Mouse (Mus musculus): Measurements from ENCODE around the gene Olfr323. TPM values are rescaled to one million over a fixed set of nuclear protein-coding genes. Genes with fewer than 3 reads are reported as not detected.
A peak's percentile ranks its signal among the peaks of the same experiment; 100 is the strongest.

Gene Olfr323
- not detected in 2 replicates for polyA plus RNA-seq (2012; rRNA removed)

DNA sequence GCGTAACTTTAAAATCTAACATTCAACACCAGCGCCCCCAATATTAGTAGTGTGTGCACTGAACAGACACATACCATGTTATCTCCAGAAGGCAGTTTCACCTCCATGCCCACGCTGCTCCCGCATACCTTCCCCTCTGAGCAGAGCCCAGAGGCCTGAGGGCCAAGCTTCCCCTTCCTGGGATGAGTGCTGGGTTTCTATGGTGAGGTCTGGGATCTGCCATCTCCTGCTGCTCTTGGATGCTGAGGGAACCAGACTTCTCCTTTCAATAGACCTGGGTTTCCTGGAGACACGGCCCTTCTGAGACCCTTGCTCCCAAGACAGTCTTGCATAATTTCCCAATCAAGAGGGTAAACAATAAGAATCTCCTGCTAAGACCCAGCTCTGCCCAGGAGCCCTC is at the start of gene Olfr323:
Olfr323 (minus strand) TSS at position 101 of the 400 bp plus-strand sequence.
- H3K4me1 ChIP-seq (ENCODE audit: control insufficient read depth, insufficient read depth, low read length) = no peaks in the 10 kb centered on the region
- H3K27ac ChIP-seq (ENCODE audit: insufficient read depth, low read length) = no peak within 1 kb of the TSS
- TF ChIP-seq CTCF (IDR thresholded peaks at IDR 0.05; ENCODE audit: extremely low read depth, insufficient read depth, low read length) (no peak), POLR2A (IDR thresholded peaks at IDR 0.05; ENCODE audit: extremely low read depth, insufficient read depth, low read length) (no peak)
- H3K4me3 ChIP-seq (ENCODE audit: insufficient read depth, low read length) = no peak within 1 kb of the TSS

DNA sequence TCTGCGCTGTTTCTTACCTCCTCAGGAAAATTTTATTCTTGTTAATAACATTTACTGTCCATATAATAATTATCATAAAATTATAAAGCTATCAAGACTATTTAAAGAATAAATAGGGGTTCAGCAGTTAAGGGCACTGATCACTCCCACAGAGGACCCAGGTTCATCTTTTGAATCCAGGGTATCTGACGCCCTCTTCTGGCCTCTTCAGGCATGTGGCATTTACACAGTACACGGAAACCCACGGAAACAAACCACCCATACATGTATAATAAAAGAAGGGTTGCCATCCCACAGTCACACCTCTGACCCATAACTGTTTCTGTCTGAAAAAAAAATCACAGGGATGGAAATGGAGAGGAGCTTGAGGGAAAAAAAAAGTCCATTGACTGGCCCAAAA is 41.5 kb upstream of the Olfr323 start:
- no peak overlapping the region for H3K4me3 ChIP-seq (ENCODE audit: insufficient read depth, low read length)
- no peak for TF ChIP-seq CTCF (IDR thresholded peaks at IDR 0.05; ENCODE audit: extremely low read depth, insufficient read depth, low read length)
- no peak for TF ChIP-seq POLR2A (IDR thresholded peaks at IDR 0.05; ENCODE audit: extremely low read depth, insufficient read depth, low read length)

GRCm38 (mm10) chr11:58669252-58669651 is 39.0 kb upstream of the Olfr323 start:
- no peak overlapping the region for H3K27ac ChIP-seq (ENCODE audit: insufficient read depth, low read length)
- no peak overlapping the region for H3K4me3 ChIP-seq (ENCODE audit: insufficient read depth, low read length)
- H3K4me1 ChIP-seq (ENCODE audit: control insufficient read depth, insufficient read depth, low read length) = no peaks in the 10 kb centered on the region
- TF ChIP-seq POLR2A (IDR thresholded peaks at IDR 0.05; ENCODE audit: extremely low read depth, insufficient read depth, low read length) (no peak), CTCF (IDR thresholded peaks at IDR 0.05; ENCODE audit: extremely low read depth, insufficient read depth, low read length) (no peak)

More for the DNA sequence above, 41.5 kb upstream of the Olfr323 start:
- Histone ChIP-seq H3K27ac (ENCODE audit: insufficient read depth, low read length) (no peak overlapping the region), H3K4me1 (ENCODE audit: control insufficient read depth, insufficient read depth, low read length) (no peaks in the 10 kb centered on the region)

- TF ChIP-seq CTCF (IDR thresholded peaks at IDR 0.05; ENCODE audit: extremely low read depth, insufficient read depth, low read length) (no peak), POLR2A (IDR thresholded peaks at IDR 0.05; ENCODE audit: extremely low read depth, insufficient read depth, low read length) (no peak)
- H3K4me1 ChIP-seq (ENCODE audit: control insufficient read depth, insufficient read depth, low read length) = no peaks in the 10 kb centered on the region
- H3K27ac ChIP-seq (ENCODE audit: insufficient read depth, low read length) = no peak within 1 kb of the TSS
- no peak within 1 kb of the TSS for H3K4me3 ChIP-seq (ENCODE audit: insufficient read depth, low read length)
Observed at GRCm38 (mm10) chr11:58658596-58658995, 28.3 kb upstream of the Olfr323 start, which contains the start of gene Olfr322. TSS of gene Olfr322 (plus strand) at chr11:58658782.

GRCm38 (mm10) chr11:58655151-58655550 is 24.9 kb upstream of the Olfr323 start:
- no peaks in the 10 kb centered on the region for H3K4me1 ChIP-seq (ENCODE audit: control insufficient read depth, insufficient read depth, low read length)
- H3K27ac ChIP-seq (ENCODE audit: insufficient read depth, low read length) = no peak overlapping the region
- TF ChIP-seq POLR2A (IDR thresholded peaks at IDR 0.05; ENCODE audit: extremely low read depth, insufficient read depth, low read length) (no peak), CTCF (IDR thresholded peaks at IDR 0.05; ENCODE audit: extremely low read depth, insufficient read depth, low read length) (no peak)
- H3K4me3 ChIP-seq (ENCODE audit: insufficient read depth, low read length) = no peak overlapping the region

DNA sequence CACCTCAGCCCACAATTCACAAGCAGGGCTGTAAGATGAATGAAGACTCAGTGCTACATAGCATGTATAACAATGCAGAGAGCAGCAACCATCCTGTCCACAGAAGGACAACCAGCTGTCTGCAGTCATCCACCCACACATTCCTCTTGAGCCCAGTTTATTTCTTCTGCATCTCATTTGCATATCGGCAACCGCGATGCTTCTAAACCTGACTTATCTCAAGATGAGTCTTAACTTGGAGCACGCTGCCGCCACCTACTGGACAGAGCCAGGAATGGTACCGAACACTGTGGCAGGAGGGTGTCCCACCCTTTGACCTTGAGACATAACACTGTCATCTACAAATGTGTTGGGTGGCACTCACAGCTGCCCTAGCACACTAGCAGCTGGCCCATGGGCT is 13.0 kb upstream of the Olfr323 start:
- TF ChIP-seq POLR2A (IDR thresholded peaks at IDR 0.05; ENCODE audit: extremely low read depth, insufficient read depth, low read length) (no peak), CTCF (IDR thresholded peaks at IDR 0.05; ENCODE audit: extremely low read depth, insufficient read depth, low read length) (peak; percentile 57)
- H3K27ac ChIP-seq (ENCODE audit: insufficient read depth, low read length) = no peak overlapping the region
- H3K4me1 ChIP-seq (ENCODE audit: control insufficient read depth, insufficient read depth, low read length) = no peaks in the 10 kb centered on the region
- no peak overlapping the region for H3K4me3 ChIP-seq (ENCODE audit: insufficient read depth, low read length)

DNA sequence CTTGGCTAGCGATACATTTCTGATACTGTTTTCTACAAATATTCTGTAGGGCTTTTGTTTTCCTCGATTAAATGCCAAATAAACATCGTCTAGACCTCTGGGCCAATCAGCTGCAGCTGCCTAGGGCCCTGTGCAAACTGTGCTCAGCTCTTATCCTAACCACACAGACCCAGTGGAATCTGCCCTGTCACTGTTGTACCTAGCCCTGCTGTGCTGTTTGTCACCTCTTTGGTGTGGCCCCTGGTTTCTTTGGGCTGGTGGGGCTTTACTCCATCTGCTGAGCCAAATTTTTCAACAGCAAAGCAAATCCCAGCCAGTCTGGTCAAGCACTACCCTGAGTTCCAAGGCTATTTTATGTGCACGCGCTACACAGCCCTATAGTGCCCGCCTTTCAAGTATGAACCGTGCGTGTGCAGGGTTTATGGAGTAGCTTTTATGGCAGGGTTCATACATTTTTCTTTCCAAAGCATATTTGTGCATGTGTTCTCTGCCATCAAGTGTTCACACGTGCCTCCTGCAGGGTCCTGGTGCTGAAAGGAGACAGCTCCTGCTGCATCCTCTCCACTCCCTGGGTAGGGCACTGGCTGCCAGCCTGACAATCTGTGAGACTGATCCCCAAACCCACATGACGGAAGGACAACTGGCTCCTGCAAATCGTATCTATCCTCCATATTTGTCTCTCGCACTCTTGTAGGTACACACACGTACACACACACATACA is 11.5 kb upstream of the Olfr323 start:
- no peak for TF ChIP-seq CTCF (IDR thresholded peaks at IDR 0.05; ENCODE audit: extremely low read depth, insufficient read depth, low read length)
- TF ChIP-seq POLR2A (IDR thresholded peaks at IDR 0.05; ENCODE audit: extremely low read depth, insufficient read depth, low read length) = no peak
- H3K27ac ChIP-seq (ENCODE audit: insufficient read depth, low read length) = no peak overlapping the region
- no peak overlapping the region for H3K4me3 ChIP-seq (ENCODE audit: insufficient read depth, low read length)
- H3K4me1 ChIP-seq (ENCODE audit: control insufficient read depth, insufficient read depth, low read length) = no peaks in the 10 kb centered on the region

- Histone ChIP-seq H3K4me3 (ENCODE audit: insufficient read depth, low read length) (peak overlapping the region; percentile 19; the same call in 1 of the 2 replicates), H3K27ac (ENCODE audit: insufficient read depth, low read length) (no peak overlapping the region), H3K4me1 (ENCODE audit: control insufficient read depth, insufficient read depth, low read length) (no peaks in the 10 kb centered on the region)
- TF ChIP-seq POLR2A (IDR thresholded peaks at IDR 0.05; ENCODE audit: extremely low read depth, insufficient read depth, low read length) (no peak), CTCF (IDR thresholded peaks at IDR 0.05; ENCODE audit: extremely low read depth, insufficient read depth, low read length) (no peak)
Observed at GRCm38 (mm10) chr11:58641057-58641456, 10.8 kb upstream of the Olfr323 start.

DNA sequence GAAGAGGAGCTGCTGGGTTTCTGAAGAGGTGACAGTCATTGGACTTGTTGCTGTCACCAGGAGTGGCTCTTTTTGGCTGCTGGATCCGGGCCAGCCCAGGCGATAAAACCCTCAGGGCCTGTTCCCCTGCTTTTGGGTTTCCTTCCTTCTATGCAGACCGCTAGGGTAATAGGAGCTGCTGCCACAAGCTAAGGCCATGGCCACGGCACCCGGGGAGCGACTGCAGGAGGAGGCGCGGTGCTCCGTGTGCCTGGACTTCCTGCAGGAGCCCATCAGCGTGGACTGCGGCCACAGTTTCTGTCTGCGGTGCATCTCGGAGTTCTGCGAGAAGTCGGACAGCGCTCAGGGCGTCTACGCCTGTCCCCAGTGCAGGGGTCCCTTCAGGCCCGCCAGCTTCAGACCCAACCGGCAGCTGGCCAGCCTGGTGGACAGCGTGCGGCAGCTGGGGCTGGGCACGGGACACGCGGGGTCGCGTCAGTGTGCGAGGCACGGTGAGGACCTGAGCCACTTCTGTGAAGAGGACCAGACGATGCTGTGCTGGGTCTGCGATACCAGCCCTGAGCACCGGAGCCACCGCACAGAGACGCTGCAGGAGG is 10.1 kb upstream of the Olfr323 start, which contains the start of gene Trim58:
Trim58 (plus strand) TSS at position 194 of the 596 bp plus-strand sequence.
- H3K4me1 ChIP-seq (ENCODE audit: control insufficient read depth, insufficient read depth, low read length) = no peaks in the 10 kb centered on the region
- H3K27ac ChIP-seq (ENCODE audit: insufficient read depth, low read length) = no peak within 1 kb of the TSS
- TF ChIP-seq CTCF (IDR thresholded peaks at IDR 0.05; ENCODE audit: extremely low read depth, insufficient read depth, low read length) (no peak), POLR2A (IDR thresholded peaks at IDR 0.05; ENCODE audit: extremely low read depth, insufficient read depth, low read length) (no peak)
- H3K4me3 ChIP-seq (ENCODE audit: insufficient read depth, low read length) = peak within 1 kb of the TSS; percentile 19; the same call in 1 of the 2 replicates
